Mouse (Mus musculus) testis, adult 2 months (tissue): ENCODE measurements at regions not wholly inside any gene's neighbourhood (a gene's known extent, or its start where the extent isn't known, plus 50 kb on each side); places are given as distances from the start of the nearest gene placed in this dataset.

ENCODE experiments used
- CTCF ChIP-seq: fragments of 200-500 bp; IDR thresholded peaks from 2 replicates; pipeline ENCODE4 v1.5.1; 2012; ENCODE audit warnings: low read depth, mild to moderate bottlenecking, inconsistent platforms, low read length, moderate library complexity; ENCODE audit not compliant: control insufficient read depth, insufficient read depth, insufficient replicate concordance
- POLR2A ChIP-seq: fragments of 200-500 bp; IDR thresholded peaks from 2 replicates; pipeline ENCODE4 v1.6.1; 2012; ENCODE audit warnings: low read depth, mild to moderate bottlenecking, inconsistent platforms, low read length, moderate library complexity; ENCODE audit not compliant: control insufficient read depth

- TF ChIP-seq POLR2A (no peak), CTCF (no peak)
Measured at GRCm38 (mm10) chr14:25112832-25113231, 346.2 kb upstream of the Zmiz1 start.
